Mouse (Mus musculus) adrenal gland, adult (tissue): ENCODE results near the gene Sema3f.
A peak's percentile ranks its signal among the peaks of the same experiment; 100 is the strongest.

Experiments
- DNase-seq, 2 experiments: peaks; one replicate each; pipeline ENCODE4 v3.0.0; 2022 to 2023; ENCODE audit warnings: low spot score in 1 of 2; ENCODE audit not compliant: inconsistent age in 2 of 2

Sema3f gene

DNA sequence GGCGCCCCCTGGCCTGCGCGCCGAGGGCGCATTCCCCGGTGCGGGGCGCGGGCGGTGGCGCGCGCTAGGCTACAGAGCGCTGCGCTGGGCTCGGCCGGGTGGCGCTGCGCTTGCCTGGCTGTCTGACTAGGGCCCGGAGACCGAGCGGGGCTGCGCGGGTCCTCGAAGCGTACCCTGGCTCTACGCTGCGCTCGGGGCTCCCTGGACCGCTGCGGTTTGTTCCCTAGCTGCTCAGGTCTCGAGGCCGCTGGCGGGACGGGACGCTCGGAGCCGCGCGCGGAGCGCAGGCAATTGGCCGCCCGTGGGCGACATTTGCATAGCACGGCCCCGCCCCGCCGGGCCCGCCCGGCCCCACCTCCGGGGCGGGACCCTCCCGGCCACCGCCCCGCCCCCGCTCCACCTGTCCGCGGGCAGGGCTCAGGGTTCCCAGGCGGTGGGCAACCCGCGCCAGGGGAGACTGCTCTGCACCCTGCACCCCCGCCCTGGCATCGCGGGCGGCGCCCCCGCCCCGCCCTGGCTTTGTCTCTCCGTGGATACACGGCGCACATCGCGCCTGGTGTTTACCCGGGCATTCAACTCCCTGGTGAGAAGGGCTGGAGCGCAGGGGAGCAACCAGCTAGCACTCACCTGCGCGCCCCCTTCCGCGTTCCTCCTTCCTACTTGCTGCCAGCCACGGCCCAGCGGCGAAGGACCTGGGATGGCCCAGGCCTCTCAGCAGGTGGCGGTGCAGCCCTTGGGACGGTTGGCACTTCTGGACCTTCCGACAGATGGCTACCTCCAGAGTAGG lies at the start of gene Sema3f:
Sema3f (minus strand) TSS at position 779 of the 787 bp plus-strand sequence.
- peak; percentile 89 to 94 for DNase-seq

DNA sequence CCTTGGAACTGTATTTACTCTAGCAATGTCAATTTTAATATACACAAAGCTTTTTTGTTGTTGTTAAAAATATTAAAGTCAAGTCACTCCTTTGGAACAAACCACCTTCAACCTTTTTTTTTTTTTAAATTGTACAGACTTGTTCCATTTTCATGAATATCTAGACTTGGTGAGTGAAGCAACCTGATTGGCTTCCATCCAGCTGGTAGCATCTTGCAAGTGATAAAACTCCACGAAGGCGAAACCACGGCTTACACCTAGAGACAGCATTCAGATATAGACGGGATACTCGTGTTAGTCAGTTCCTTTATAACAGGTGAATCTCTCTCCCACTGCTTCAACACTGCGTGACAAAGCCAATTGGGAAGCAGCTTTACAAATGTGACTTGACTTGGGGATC lies 49.3 kb upstream of the Sema3f start:
- DNase-seq = no peak

DNA sequence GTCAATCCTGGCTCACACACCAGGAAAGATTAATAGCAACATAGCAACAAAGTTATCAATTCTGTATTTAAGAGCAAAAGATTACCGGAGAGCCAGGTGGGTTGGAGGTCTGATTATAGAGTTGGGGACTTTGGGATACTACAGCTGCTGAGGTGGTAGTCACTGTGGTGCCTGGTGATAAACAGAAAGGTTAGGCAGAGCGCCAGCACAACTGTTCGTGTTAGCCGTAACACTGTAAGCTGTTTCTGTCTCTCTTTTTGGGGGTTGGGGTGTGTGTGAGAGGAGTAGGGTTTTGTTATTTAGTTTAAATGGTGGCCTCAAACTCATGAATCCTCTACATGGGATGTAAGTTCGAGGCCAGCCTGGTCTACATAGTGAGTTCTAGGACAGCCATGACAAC lies 40.1 kb upstream of the Sema3f start:
- no peak for DNase-seq

DNA sequence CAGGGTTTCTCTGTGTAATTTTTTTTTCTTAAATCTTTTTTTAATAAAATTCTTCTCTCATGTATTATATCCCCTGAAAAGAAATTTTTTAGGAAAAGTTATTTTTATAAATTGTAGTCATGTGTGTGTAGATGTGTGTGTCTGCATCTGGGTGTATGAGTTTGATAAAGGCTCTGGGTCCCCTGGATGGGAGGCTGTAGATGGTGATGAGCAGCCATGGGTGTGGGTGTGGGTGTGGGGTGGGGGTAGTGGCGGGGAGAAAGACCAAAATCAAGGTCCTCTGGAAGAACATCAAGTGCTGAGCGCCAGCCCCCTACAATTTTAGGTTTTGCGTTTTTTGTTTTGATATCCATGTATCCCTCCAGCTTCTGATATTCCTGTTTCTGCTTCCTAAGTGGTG lies 37.8 kb upstream of the Sema3f start:
- no peak for DNase-seq

DNA sequence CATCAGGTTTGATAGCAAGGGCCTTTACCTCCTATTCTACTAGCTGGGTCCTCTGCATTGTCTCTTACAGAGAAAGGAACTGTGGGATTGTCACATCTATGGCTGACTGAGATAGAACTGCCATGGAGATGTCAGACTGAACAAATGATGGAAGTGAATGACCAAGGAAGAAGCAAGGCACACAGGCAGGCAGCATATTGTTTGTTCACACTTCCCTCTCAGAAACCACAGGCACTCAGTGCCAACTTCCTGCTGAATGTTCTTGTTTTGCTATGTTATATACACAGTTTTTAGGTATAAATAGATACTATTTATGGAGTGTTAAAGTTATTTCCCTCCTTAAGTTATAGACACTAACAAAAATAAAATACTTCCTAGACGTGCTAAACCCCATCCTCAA lies 37.0 kb upstream of the Sema3f start:
- no peak for DNase-seq

DNA sequence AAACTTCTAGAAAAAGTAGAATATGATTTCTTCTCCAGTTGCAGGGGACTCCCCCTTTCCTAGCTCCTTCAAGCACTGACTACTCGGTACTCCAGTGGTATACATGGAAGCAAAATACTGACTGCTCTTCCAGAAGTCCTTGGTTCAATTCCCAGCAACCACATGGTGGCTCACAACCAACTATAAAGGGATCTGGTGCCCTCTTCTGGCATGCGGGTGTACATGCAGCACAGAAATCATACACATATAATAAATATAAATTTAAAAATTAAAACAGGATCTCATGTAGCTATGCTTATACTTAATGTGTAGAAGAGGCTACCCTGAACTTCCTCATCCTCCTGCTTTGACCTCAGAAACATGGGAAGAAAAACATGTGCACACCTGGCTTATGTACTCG lies 36.4 kb upstream of the Sema3f start:
- DNase-seq = no peak

- no peak for DNase-seq
These were observed 33.8 kb upstream of the Sema3f start for GRCm38 (mm10) chr9:107744061-107744460.

DNA sequence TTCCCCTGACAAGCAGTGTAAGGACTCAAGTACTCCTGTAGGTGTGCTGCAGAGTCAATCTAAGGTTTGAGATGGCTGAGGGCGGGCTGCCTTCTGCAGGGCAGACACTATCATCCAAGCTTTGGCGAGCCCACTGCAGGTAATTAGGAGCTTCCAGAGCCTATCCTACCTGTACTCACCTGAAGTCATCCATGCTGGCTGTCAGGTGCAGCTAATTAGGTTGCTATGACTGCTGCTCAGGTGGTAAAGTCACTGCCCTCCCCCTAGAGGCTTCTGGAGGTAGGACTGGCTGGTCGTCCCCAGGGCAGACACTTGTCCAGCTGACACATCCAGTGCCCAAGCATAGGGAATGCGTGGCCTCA lies 28.5 kb upstream of the Sema3f start:
- peak; percentile 39 to 79 for DNase-seq

DNA sequence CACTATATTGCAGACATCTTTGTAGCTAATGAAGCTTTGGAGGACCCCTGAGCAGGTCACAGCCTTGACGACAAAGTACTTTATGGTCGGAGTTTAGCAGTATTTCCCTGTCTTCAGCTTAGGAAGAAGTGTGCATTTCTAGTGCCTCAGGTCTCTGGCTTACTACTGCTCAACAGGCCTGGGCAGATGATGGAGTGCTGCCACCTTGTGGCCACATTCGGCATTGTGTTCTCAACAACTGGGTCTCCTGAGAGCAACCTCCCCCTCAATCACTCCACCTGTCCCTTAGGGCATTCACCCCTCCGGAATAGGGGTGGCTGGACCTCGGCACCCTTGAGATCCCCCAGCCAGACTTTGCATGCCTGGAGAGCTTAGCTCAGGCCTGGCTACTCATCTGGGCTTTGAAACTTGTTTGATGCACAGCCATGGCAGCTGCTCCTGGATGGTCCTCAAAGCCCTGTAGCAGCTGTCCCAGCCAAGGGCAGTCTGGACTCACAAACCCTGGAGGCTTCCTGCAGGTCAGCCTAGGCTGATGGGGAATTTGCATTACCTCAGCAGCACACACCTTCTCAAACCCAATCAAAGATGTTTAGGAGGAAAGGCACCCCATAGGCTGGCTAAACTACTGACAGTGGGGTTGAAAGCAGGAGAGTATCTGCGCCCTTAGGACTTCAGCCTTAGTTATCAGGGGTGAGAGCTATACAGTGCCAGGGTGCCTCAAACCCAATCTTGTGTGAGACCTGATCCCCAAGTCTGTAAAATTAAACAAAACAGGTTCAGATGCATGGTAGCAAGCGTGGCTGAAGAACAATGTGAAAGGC lies 28.0 kb upstream of the Sema3f start:
- peak; percentile 85 to 96 for DNase-seq

GRCm38 (mm10) chr9:107736185-107736485 lies 25.9 kb upstream of the Sema3f start:
- DNase-seq = peak in 1 of 2 experiments; percentile 48

- DNase-seq = no peak
These were observed 25.3 kb upstream of the Sema3f start for GRCm38 (mm10) chr9:107735356-107736184.

- no peak for DNase-seq
These were observed 24.3 kb upstream of the Sema3f start for GRCm38 (mm10) chr9:107734567-107734971.

- no peak for DNase-seq
These were observed 19.4 kb upstream of the Sema3f start for GRCm38 (mm10) chr9:107729709-107730108.

- no peak for DNase-seq
These were observed 18.8 kb upstream of the Sema3f start for GRCm38 (mm10) chr9:107728919-107729670.

- DNase-seq = no peak
These were observed 16.8 kb upstream of the Sema3f start for GRCm38 (mm10) chr9:107727041-107727440.

GRCm38 (mm10) chr9:107724796-107725195 lies 14.5 kb upstream of the Sema3f start:
- peak; percentile 26 to 81 for DNase-seq

- peak; percentile 79 to 91 for DNase-seq
These were observed 13.7 kb upstream of the Sema3f start for GRCm38 (mm10) chr9:107723794-107724531.

- no peak for DNase-seq
These were observed 13.0 kb upstream of the Sema3f start for GRCm38 (mm10) chr9:107723292-107723691.

DNA sequence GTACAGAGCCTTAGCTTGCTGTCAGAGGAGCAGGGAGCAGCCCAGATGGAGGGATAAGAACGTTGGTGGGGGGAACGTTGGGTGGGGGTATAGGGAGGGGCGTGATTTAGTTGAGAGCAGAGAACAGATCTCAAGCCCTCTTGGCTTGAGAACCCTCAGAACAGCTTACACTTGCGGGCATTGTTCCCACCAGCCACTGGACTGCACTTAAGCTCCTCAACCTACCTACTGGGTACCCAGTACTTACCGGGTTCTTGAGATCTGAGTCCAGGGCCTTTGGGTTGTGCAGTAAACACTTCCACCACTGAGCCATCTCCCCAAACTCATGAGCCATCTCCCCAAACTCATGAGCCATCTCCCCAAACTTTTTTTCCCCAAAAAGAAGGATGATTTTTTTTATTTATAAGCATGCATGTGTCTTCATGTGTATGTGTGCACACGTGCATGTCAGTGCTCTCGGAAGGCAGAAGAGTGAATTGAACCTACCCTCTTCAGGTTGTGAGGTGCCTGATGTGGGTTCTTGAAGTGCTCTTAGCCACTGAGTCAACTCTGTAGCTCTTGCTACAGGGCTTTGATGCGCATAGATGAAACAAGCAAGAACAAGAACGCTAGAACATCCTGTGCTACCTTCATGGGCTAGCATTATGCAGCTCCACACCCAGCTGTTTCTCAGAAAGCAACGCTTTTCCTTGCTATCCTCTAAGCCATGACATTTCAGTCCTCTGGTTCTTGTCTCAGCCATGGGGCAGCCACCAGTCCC lies 8.7 kb upstream of the Sema3f start:
- no peak for DNase-seq
